Mouse (Mus musculus) spleen, adult 2 months (tissue): ENCODE measurements at regions not wholly inside any gene's neighbourhood (a gene's known extent, or its start where the extent isn't known, plus 50 kb on each side); places are given as distances from the start of the nearest gene placed in this dataset.

Experiments used
- CTCF ChIP-seq: fragments of 200-500 bp; IDR thresholded peaks from 2 replicates; pipeline ENCODE4 v1.5.1; 2011; ENCODE audit warnings: mild to moderate bottlenecking, inconsistent platforms; ENCODE audit not compliant: insufficient read depth, insufficient read length, insufficient replicate concordance; ENCODE audit errors: extremely low read depth
- POLR2A ChIP-seq: fragments of 200-500 bp; IDR thresholded peaks from 2 replicates; pipeline ENCODE4 v1.6.1; 2011; ENCODE audit warnings: low read depth, low read length, inconsistent platforms

DNA sequence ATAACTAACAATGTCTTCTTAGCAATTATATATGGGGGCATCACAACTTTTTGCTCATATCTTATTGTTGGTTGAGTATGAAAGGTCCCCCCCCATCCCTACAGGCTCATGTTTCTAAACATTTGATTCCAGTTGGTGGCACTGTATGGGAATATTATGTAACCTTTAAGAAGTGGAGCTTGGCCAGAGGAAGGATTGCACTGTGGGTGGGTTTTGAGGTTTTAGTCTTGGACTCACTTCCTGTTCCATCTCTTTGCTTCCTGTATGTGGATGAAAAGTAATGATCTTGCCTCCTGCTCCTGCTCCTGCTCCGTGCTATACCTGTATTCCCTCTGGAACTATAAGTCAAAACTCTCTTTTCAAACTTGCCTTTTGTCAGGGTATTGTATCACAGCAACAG, 778.2 kb upstream of the Lrrc6 start:
- no peak for TF ChIP-seq CTCF
- no peak for TF ChIP-seq POLR2A
